10 mouse cellular contexts compared by ENCODE assay signal in the genomic region with DNA sequence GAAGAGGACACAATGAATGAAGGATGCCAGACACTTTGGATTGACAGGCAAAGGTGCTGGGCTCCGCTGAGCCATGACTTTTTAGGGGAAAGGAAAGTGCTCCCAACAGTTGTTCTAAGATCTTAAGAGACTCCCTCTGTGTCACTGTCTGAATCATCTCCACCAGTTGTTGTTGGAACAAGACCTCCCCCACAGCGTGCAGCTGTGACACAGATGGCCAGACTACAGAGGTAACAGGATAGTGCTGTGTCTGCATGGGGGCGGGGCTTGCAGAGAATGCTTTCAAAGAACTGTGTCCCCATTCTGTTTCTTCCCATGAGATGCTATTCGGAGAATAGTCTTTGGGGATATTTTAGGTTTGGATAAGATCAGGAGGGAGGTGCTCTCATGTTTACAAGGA.
A peak's percentile ranks its signal among the peaks of the same experiment; 100 is the strongest.
DNase-seq lines count a peak whose midpoint lies in the region; ATAC-seq lines count a peak whose summit lies in the region.
"Had no signal": no experiment of that assay in that cellular context is flagged by ENCODE, and none has a peak within 500 bp of the region (broad histone marks: within the 10 kb centered on the region; RNA-seq: fewer than 3 reads in every experiment).

No protein-coding gene starts in this region.

- H3K9me3 ChIP-seq in midbrain, embryonic 11.5 days (ENCODE audit: control insufficient read depth, low read length) = no peaks in the 10 kb centered on the region
- H3K9me3 ChIP-seq in midbrain, embryonic 16.5 days (replicated peaks; ENCODE audit: control insufficient read depth, low read length, poor library complexity, severe bottlenecking) = no peaks in the 10 kb centered on the region

- 0 out of 2 replicates have a peak, but pooled peaks have one; percentile 54 for ATAC-seq in midbrain, embryonic 11.5 days (ENCODE audit: low FRiP score)
- ATAC-seq in midbrain, embryonic 16.5 days = no peak
- ATAC-seq in activated CD4-positive, CD25-positive, alpha-beta regulatory T cell, adult 4 months = no peak

- no peaks in the 10 kb centered on the region for H3K36me3 ChIP-seq in midbrain, embryonic 11.5 days (ENCODE audit: control insufficient read depth, insufficient read depth, low read length)
- H3K36me3 ChIP-seq in midbrain, embryonic 16.5 days (ENCODE audit: control insufficient read depth, insufficient read depth, low read length) = no peaks in the 10 kb centered on the region

- H3K27me3 ChIP-seq in midbrain, embryonic 11.5 days (ENCODE audit: control insufficient read depth, insufficient read depth, low read length) = no peaks in the 10 kb centered on the region
- no peaks in the 10 kb centered on the region for H3K27me3 ChIP-seq in midbrain, embryonic 16.5 days (ENCODE audit: control insufficient read depth, insufficient read depth, low read depth, low read length)

- no peak overlapping the region for H3K4me2 ChIP-seq in midbrain, embryonic 11.5 days
- no peak overlapping the region for H3K4me2 ChIP-seq in midbrain, embryonic 16.5 days (ENCODE audit: low read length)

- DNase-seq in gastrocnemius, postnatal 10 days = peak; percentile 9
- no peak for DNase-seq in gastrocnemius, adult 18-20 months (ENCODE audit: low spot score)
- DNase-seq in midbrain, embryonic 11.5 days (ENCODE audit: low spot score, missing footprints) = peak; percentile 72
- peak; percentile 78 to 83 for DNase-seq in left cerebral cortex, adult 18-20 months (ENCODE audit: low spot score in 2 of 2)
- DNase-seq in right cerebral cortex, postnatal 25 days = peak; percentile 75
- no peak for DNase-seq in spleen, postnatal 10 days (ENCODE audit: low spot score in 2 of 2)
- DNase-seq: heart, postnatal 10 days had no signal

- H3K27ac ChIP-seq in midbrain, embryonic 11.5 days (ENCODE audit: low read depth, low read length) = no peak overlapping the region
- no peak overlapping the region for H3K27ac ChIP-seq in midbrain, embryonic 16.5 days (ENCODE audit: low read length)
- H3K27ac ChIP-seq: liver, embryonic 14.5 days had no signal

- H3K4me1 ChIP-seq in midbrain, embryonic 11.5 days (ENCODE audit: control insufficient read depth, insufficient read depth, low read length) = no peaks in the 10 kb centered on the region
- no peaks in the 10 kb centered on the region for H3K4me1 ChIP-seq in midbrain, embryonic 16.5 days (ENCODE audit: control insufficient read depth, insufficient read depth, low read length)

- WGBS in midbrain, embryonic 11.5 days = 20% methylated on average over 4 of the region's 4 CpGs
- WGBS in midbrain, embryonic 16.5 days = 25% methylated on average over 4 of the region's 4 CpGs

- no peak overlapping the region for H3K9ac ChIP-seq in midbrain, embryonic 11.5 days (ENCODE audit: low read length)
- H3K9ac ChIP-seq in midbrain, embryonic 16.5 days (ENCODE audit: low read depth, low read length) = no peak overlapping the region
- H3K9ac ChIP-seq: liver, embryonic 14.5 days had no signal

- H3K4me3 ChIP-seq in midbrain, embryonic 11.5 days (ENCODE audit: low read depth, low read length) = no peak overlapping the region
- no peak overlapping the region for H3K4me3 ChIP-seq in midbrain, embryonic 16.5 days (ENCODE audit: low read depth, low read length)

Comparison
In these comparisons a context has a peak if more than half of its experiments do, and no peak if none do; other contexts are left out.
1. DNase-seq: peak in gastrocnemius, postnatal 10 days (single experiment), midbrain, embryonic 11.5 days (single experiment), left cerebral cortex, adult 18-20 months (2 of 2) and right cerebral cortex, postnatal 25 days (single experiment); none in gastrocnemius, adult 18-20 months (single experiment) and spleen, postnatal 10 days (0 of 2).